Mouse (Mus musculus): ENCODE results near the gene Duoxa1.

- TF ChIP-seq POLR2A (IDR thresholded peaks at IDR 0.05; ENCODE audit: borderline replicate concordance, control insufficient read depth, low read depth, low read length) (no peak), CTCF (IDR thresholded peaks at IDR 0.05; ENCODE audit: control insufficient read depth, insufficient read depth, low read length) (no peak)
Observed at GRCm38 (mm10) chr2:122351156-122351930, 37.8 kb upstream of the Duoxa1 start.

Data from bone marrow, adult 2 months (tissue).